Mouse (Mus musculus) CH12.LX (cell line): ENCODE measurements around the gene Fam20b. TPM values are rescaled to one million over a fixed set of nuclear protein-coding genes. Genes with fewer than 3 reads are reported as not detected.
A peak's percentile ranks its signal among the peaks of the same experiment; 100 is the strongest.

Experiments
- DNase-seq: peaks from one replicate; pipeline ENCODE4 v3.0.0-alpha.2; 2013; ENCODE audit errors: extremely low read depth
- H3K27ac ChIP-seq: 2 replicates; pipeline ENCODE4 v1.5.1; 2012; ENCODE audit warnings: low read depth, mild to moderate bottlenecking, control low read depth, moderate library complexity; ENCODE audit not compliant: insufficient read depth
- H3K27me3 ChIP-seq: replicated peaks from 2 replicates; pipeline ENCODE3; 2012; ENCODE audit warnings: inconsistent platforms
- H3K36me3 ChIP-seq, 2 experiments: replicated peaks in 1 of 2; 2 replicates each; pipeline versions ENCODE3 to v1.6.1; 2012; ENCODE audit warnings: inconsistent platforms in 1 of 2, low read length in 1 of 2, mild to moderate bottlenecking in 1 of 2, mixed read lengths in 1 of 2, moderate library complexity in 1 of 2; ENCODE audit not compliant: control insufficient read depth in 1 of 2, insufficient read depth in 1 of 2
- H3K4me1 ChIP-seq, 2 experiments: 2 replicates each; pipeline ENCODE4 v1.6.1; 2012; ENCODE audit warnings: inconsistent platforms in 1 of 2, moderate library complexity in 1 of 2; ENCODE audit not compliant: insufficient read depth in 2 of 2, control insufficient read depth in 1 of 2
- H3K4me2 ChIP-seq: 2 replicates; pipeline ENCODE4 v1.6.1; 2012; ENCODE audit warnings: low read depth, mild to moderate bottlenecking, control low read depth; ENCODE audit not compliant: poor library complexity, insufficient read depth, severe bottlenecking
- H3K4me3 ChIP-seq, 3 experiments: fragments of 150-350 bp in 1 of 3; sonication (generic) in 1 of 3; replicated peaks in 1 of 3; 2 replicates each; pipeline versions ENCODE3 to v1.5.1; 2011 to 2012; ENCODE audit warnings: low read depth in 2 of 3, low read length in 2 of 3, mild to moderate bottlenecking in 2 of 3, moderate library complexity in 2 of 3, control low read depth in 1 of 3, improper control_type of control experiment in 1 of 3, inconsistent platforms in 1 of 3, mixed read lengths in 1 of 3; ENCODE audit not compliant: poor library complexity in 1 of 3
- H3K79me2 ChIP-seq: replicated peaks from 2 replicates; pipeline ENCODE4 v1.6.1; 2012; ENCODE audit warnings: mild to moderate bottlenecking, moderate library complexity; ENCODE audit not compliant: control insufficient read depth, poor library complexity, insufficient read depth, severe bottlenecking; ENCODE audit errors: extremely low read depth
- H3K9ac ChIP-seq: 2 replicates; pipeline ENCODE4 v1.6.1; 2012; ENCODE audit warnings: low read depth, mild to moderate bottlenecking, control low read depth, moderate library complexity; ENCODE audit not compliant: insufficient read depth
- H3K9me3 ChIP-seq: replicated peaks from 2 replicates; pipeline ENCODE3; 2012; ENCODE audit warnings: low read length, inconsistent platforms, mixed read lengths
- BHLHE40 ChIP-seq: IDR thresholded peaks from 2 replicates; pipeline ENCODE4 v1.6.1; 2011; ENCODE audit warnings: mild to moderate bottlenecking, low read depth, low read length, improper control_type of control experiment
- CHD2 ChIP-seq: IDR thresholded peaks from 2 replicates; pipeline ENCODE4 v1.6.1; 2011; ENCODE audit warnings: low read length, improper control_type of control experiment
- CTCF ChIP-seq, 2 experiments: IDR thresholded peaks in 1 of 2; conservative IDR thresholded peaks in 1 of 2; 2 replicates each; pipeline ENCODE4 v1.5.1; 2011 to 2012; ENCODE audit warnings: low read depth in 2 of 2, low read length in 2 of 2, improper control_type of control experiment in 1 of 2, inconsistent platforms in 1 of 2, mild to moderate bottlenecking in 1 of 2, moderate library complexity in 1 of 2
- EP300 ChIP-seq: IDR thresholded peaks from 2 replicates; pipeline ENCODE4 v1.6.1; 2011; ENCODE audit warnings: low read length, improper control_type of control experiment
- ETS1 ChIP-seq: conservative IDR thresholded peaks from 2 replicates; pipeline ENCODE4 v1.6.1; 2012; ENCODE audit warnings: low read depth, mild to moderate bottlenecking, inconsistent platforms, low read length, improper control_type of control experiment, moderate library complexity
- GABPA ChIP-seq: IDR thresholded peaks from 2 replicates; pipeline ENCODE4 v1.6.1; 2012; ENCODE audit warnings: low read depth, low read length, improper control_type of control experiment, inconsistent platforms; ENCODE audit not compliant: insufficient replicate concordance
- HCFC1 ChIP-seq: IDR thresholded peaks from 2 replicates; pipeline ENCODE4 v1.6.1; 2012; ENCODE audit warnings: low read depth, mild to moderate bottlenecking, inconsistent platforms, low read length, improper control_type of control experiment
- IRF4 ChIP-seq: IDR thresholded peaks from 2 replicates; pipeline ENCODE4 v1.6.1; 2014; ENCODE audit warnings: low read depth, mild to moderate bottlenecking, inconsistent platforms, low read length, improper control_type of control experiment
- JUND ChIP-seq: conservative IDR thresholded peaks from 2 replicates; pipeline ENCODE4 v1.6.1; 2011; ENCODE audit warnings: low read depth, low read length, improper control_type of control experiment
- MAX ChIP-seq: IDR thresholded peaks from 2 replicates; pipeline ENCODE4 v1.6.1; 2011; ENCODE audit warnings: low read length, improper control_type of control experiment
- MEF2A ChIP-seq: IDR thresholded peaks from 2 replicates; pipeline ENCODE4 v1.6.1; 2014; ENCODE audit warnings: low read depth, mild to moderate bottlenecking, inconsistent platforms, low read length, improper control_type of control experiment, borderline replicate concordance
- MYC ChIP-seq: IDR thresholded peaks from 2 replicates; pipeline ENCODE4 v1.6.1; 2011; ENCODE audit warnings: low read depth, mild to moderate bottlenecking, improper control_type of control experiment, low read length
- NELFE ChIP-seq: IDR thresholded peaks from 2 replicates; pipeline ENCODE4 v1.6.1; 2011; ENCODE audit warnings: low read depth, low read length, improper control_type of control experiment
- NRF1 ChIP-seq: IDR thresholded peaks from 2 replicates; pipeline ENCODE4 v1.6.1; 2014; ENCODE audit warnings: low read depth, mild to moderate bottlenecking, inconsistent platforms, low read length, improper control_type of control experiment, moderate library complexity
- PAX5 ChIP-seq: IDR thresholded peaks from 2 replicates; pipeline ENCODE4 v1.6.1; 2012; ENCODE audit warnings: low read length, inconsistent platforms, mixed read lengths
- RAD21 ChIP-seq: IDR thresholded peaks from 2 replicates; pipeline ENCODE4 v1.6.1; 2011; ENCODE audit warnings: low read depth, mild to moderate bottlenecking, low read length, improper control_type of control experiment, moderate library complexity
- RCOR1 ChIP-seq: conservative IDR thresholded peaks from 2 replicates; pipeline ENCODE4 v1.6.1; 2012; ENCODE audit warnings: low read depth, mild to moderate bottlenecking, inconsistent platforms, low read length, improper control_type of control experiment
- SMC3 ChIP-seq: IDR thresholded peaks from 2 replicates; pipeline ENCODE4 v1.6.1; 2011; ENCODE audit warnings: low read depth, low read length, improper control_type of control experiment
- TCF12 ChIP-seq: IDR thresholded peaks from 2 replicates; pipeline ENCODE4 v1.6.1; 2014; ENCODE audit warnings: low read depth, mild to moderate bottlenecking, inconsistent platforms, low read length, improper control_type of control experiment
- UBTF ChIP-seq: IDR thresholded peaks from 2 replicates; pipeline ENCODE4 v1.6.1; 2012; ENCODE audit warnings: low read depth, mild to moderate bottlenecking, inconsistent platforms, low read length, improper control_type of control experiment, moderate library complexity
- USF2 ChIP-seq: conservative IDR thresholded peaks from 2 replicates; pipeline ENCODE4 v1.6.1; 2011; ENCODE audit warnings: low read depth, low read length, improper control_type of control experiment
- ZC3H11A ChIP-seq: IDR thresholded peaks from 2 replicates; pipeline ENCODE4 v1.6.1; 2012; ENCODE audit warnings: low read depth, mild to moderate bottlenecking, inconsistent platforms, low read length, improper control_type of control experiment
- ZKSCAN1 ChIP-seq: IDR thresholded peaks from 2 replicates; pipeline ENCODE4 v1.6.1; 2012; ENCODE audit warnings: low read depth, inconsistent platforms, low read length, improper control_type of control experiment, borderline replicate concordance
- ZNF384 ChIP-seq: IDR thresholded peaks from 2 replicates; pipeline ENCODE4 v1.6.1; 2012; ENCODE audit warnings: low read depth, low read length, improper control_type of control experiment, inconsistent platforms
- dilution Hi-C: fragments of 300-500 bp; cut with MboI; formaldehyde crosslinking; loops from 2 replicates; pipeline ENCODE4 v1.14.3; 2020; ENCODE audit warnings: low sequenced_read_pairs; ENCODE audit not compliant: extremely low pct_unique_long_range_greater_than_20kb, extremely low pct_ligation_motif_present
- in situ Hi-C: fragments of 300-500 bp; cut with MboI; formaldehyde crosslinking; loops from 3 replicates; pipeline ENCODE4 v1.14.3; 2019; ENCODE audit warnings: low sequenced_read_pairs, low pct_ligation_motif_present, low pct_unique_long_range_greater_than_20kb, mixed read lengths
- polyA plus RNA-seq: library from polyadenylated mRNA; unstranded; fragments of >175 nt; gene quantifications from 2 replicates; pipeline ENCODE4 v1.2.1, GENCODE M21; 2012; ENCODE audit warnings: low read depth; ENCODE audit not compliant: insufficient read length
- total RNA-seq, 2 experiments: library from RNA; depleted of rRNA; stranded (reverse); fragments of 300-350 nt in 1 of 2; fragments of >200 nt in 1 of 2; gene quantifications; 2 replicates each; pipeline ENCODE4 v1.2.3; 2012 to 2014

Fam20b gene
- total and polyA plus RNA-seq, 3 experiments: 21.2 to 26.5 (median 22.3) TPM

- peaks cover 2 to 28% of the 10 kb centered on the region in 2 experiments; a peak in 3 of 4 replicates for H3K4me1 ChIP-seq
- H3K36me3 ChIP-seq: peaks cover 25 to 68% of the 10 kb centered on the region in 2 experiments
- peak; percentile 53 for DNase-seq
- TF ChIP-seq ETS1 (no peak), MYC (no peak), USF2 (no peak), CHD2 (no peak), PAX5 (no peak), RAD21 (no peak), BHLHE40 (no peak), RCOR1 (0 out of 2 replicates have a peak, but pooled peaks have one; percentile 12), SMC3 (no peak), EP300 (0 out of 2 replicates have a peak, but pooled peaks have one; percentile 36), NRF1 (peak; percentile 34; the same call in 1 of the 2 replicates), IRF4 (no peak), NELFE (no peak), MEF2A (no peak), MAX (no peak), CTCF (conservative IDR thresholded peaks at IDR 0.05 in 1 of 2, IDR thresholded peaks at IDR 0.05 in 1 of 2; ENCODE audit: low read depth in 2 of 2, low read length in 2 of 2) (no peak), HCFC1 (no peak), TCF12 (no peak), UBTF (no peak), GABPA (no peak), ZKSCAN1 (no peak)
- H3K4me2 ChIP-seq: no peak overlapping the region
- in situ Hi-C loops: no loop called here
- H3K9me3 ChIP-seq: no peaks in the 10 kb centered on the region
- no peaks in the 10 kb centered on the region for H3K79me2 ChIP-seq
- dilution Hi-C loops: no loop called here
- no peak overlapping the region for H3K27ac ChIP-seq
- no peaks in the 10 kb centered on the region for H3K27me3 ChIP-seq
- H3K9ac ChIP-seq: no peak overlapping the region
- no peak overlapping the region for H3K4me3 ChIP-seq
Measured at GRCm38 (mm10) chr1:156702151-156702550, 16.7 kb downstream of the Fam20b start.

- DNase-seq: no peak
- dilution Hi-C loops (no loop called here), in situ Hi-C loops (no loop called here)
- H3K9me3 ChIP-seq: no peaks in the 10 kb centered on the region
- TF ChIP-seq RCOR1: no peak
- TF ChIP-seq JUND: no peak
- TF ChIP-seq ZNF384: no peak
- TF ChIP-seq ZC3H11A: no peak
- H3K27ac ChIP-seq: no peak overlapping the region
- no peaks in the 10 kb centered on the region for H3K79me2 ChIP-seq
- peaks cover 42 to 84% of the 10 kb centered on the region in 2 experiments for H3K36me3 ChIP-seq
- H3K4me1 ChIP-seq: peaks cover 0 to under 1% of the 10 kb centered on the region in 2 experiments; a peak in 1 of 4 replicates
- H3K4me3 ChIP-seq: no peak overlapping the region
- no peaks in the 10 kb centered on the region for H3K27me3 ChIP-seq
- no peak overlapping the region for H3K9ac ChIP-seq
- no peak overlapping the region for H3K4me2 ChIP-seq
Measured at GRCm38 (mm10) chr1:156686025-156686661, 32.7 kb downstream of the Fam20b start.
